Mouse (Mus musculus): ENCODE measurements at regions not wholly inside any gene's neighbourhood (a gene's known extent, or its start where the extent isn't known, plus 50 kb on each side); places are given as distances from the start of the nearest gene placed in this dataset.
"Not testable (repeated sequence)": the region's sequence is repeated elsewhere in the genome, so short reads cannot be mapped to it uniquely, and the experiment has no call there.

GRCm38 (mm10) chr1:181262496-181262895 is 50.7 kb upstream of the Wdr26 start:
- Histone ChIP-seq H3K9me3 (ENCODE audit: low read length) (no peaks in the 10 kb centered on the region), H3K4me2 (ENCODE audit: low read depth, low read length) (no peak overlapping the region), H3K4me3 (ENCODE audit: low read length) (no peak overlapping the region), H3K4me1 (ENCODE audit: insufficient read depth, low read length) (no peaks in the 10 kb centered on the region), H3K36me3 (ENCODE audit: insufficient read depth, low read length) (no peaks in the 10 kb centered on the region), H3K9ac (replicated peaks; ENCODE audit: low read length) (no peak overlapping the region), H3K27ac (no peak overlapping the region), H3K27me3 (ENCODE audit: insufficient read depth, low read length) (no peaks in the 10 kb centered on the region)
- no peak for DNase-seq (ENCODE audit: low spot score)
- no peak for TF ChIP-seq CTCF (IDR thresholded peaks at IDR 0.05; ENCODE audit: low read depth)
- ATAC-seq: no peak
- 94% methylated on average over 3 of the region's 3 CpGs for WGBS

GRCm38 (mm10) chr1:181263216-181263615 is 51.4 kb upstream of the Wdr26 start:
- Histone ChIP-seq H3K9ac (replicated peaks; ENCODE audit: low read length) (no peak overlapping the region), H3K4me2 (ENCODE audit: low read depth, low read length) (no peak overlapping the region), H3K9me3 (ENCODE audit: low read length) (no peaks in the 10 kb centered on the region), H3K4me1 (ENCODE audit: insufficient read depth, low read length) (no peaks in the 10 kb centered on the region), H3K36me3 (ENCODE audit: insufficient read depth, low read length) (no peaks in the 10 kb centered on the region), H3K27me3 (ENCODE audit: insufficient read depth, low read length) (no peaks in the 10 kb centered on the region), H3K27ac (no peak overlapping the region), H3K4me3 (ENCODE audit: low read length) (no peak overlapping the region)
- TF ChIP-seq CTCF (IDR thresholded peaks at IDR 0.05; ENCODE audit: low read depth): no peak
- ATAC-seq (no peak), DNase-seq (ENCODE audit: low spot score) (no peak)
- 94% methylated on average over 10 of the region's 10 CpGs for WGBS

GRCm38 (mm10) chr1:181270469-181270868 is 58.7 kb upstream of the Wdr26 start:
- ATAC-seq; H3K4me2 ChIP-seq (ENCODE audit: low read depth, low read length); H3K4me3 ChIP-seq (ENCODE audit: low read length); H3K27me3 ChIP-seq (ENCODE audit: insufficient read depth, low read length); H3K36me3 ChIP-seq (ENCODE audit: insufficient read depth, low read length); H3K27ac ChIP-seq; H3K9me3 ChIP-seq (ENCODE audit: low read length); DNase-seq (ENCODE audit: low spot score); H3K9ac ChIP-seq (replicated peaks; ENCODE audit: low read length); H3K4me1 ChIP-seq (ENCODE audit: insufficient read depth, low read length): not testable (repeated sequence)
- 95% methylated on average over 10 of the region's 15 CpGs for WGBS

GRCm38 (mm10) chr1:181271164-181271563 is 59.4 kb upstream of the Wdr26 start:
- no peak for TF ChIP-seq CTCF (IDR thresholded peaks at IDR 0.05; ENCODE audit: low read depth)
- Histone ChIP-seq H3K4me2 (ENCODE audit: low read depth, low read length) (no peak overlapping the region), H3K4me1 (ENCODE audit: insufficient read depth, low read length) (no peaks in the 10 kb centered on the region), H3K27ac (no peak overlapping the region), H3K4me3 (ENCODE audit: low read length) (no peak overlapping the region), H3K36me3 (ENCODE audit: insufficient read depth, low read length) (no peaks in the 10 kb centered on the region), H3K27me3 (ENCODE audit: insufficient read depth, low read length) (no peaks in the 10 kb centered on the region), H3K9ac (replicated peaks; ENCODE audit: low read length) (no peak overlapping the region), H3K9me3 (ENCODE audit: low read length) (no peaks in the 10 kb centered on the region)
- DNase-seq (ENCODE audit: low spot score): no peak
- ATAC-seq: no peak
- WGBS: 71% methylated on average over 5 of the region's 5 CpGs

- H3K4me3 ChIP-seq (ENCODE audit: low read length): no peak overlapping the region
- H3K9me3 ChIP-seq (ENCODE audit: low read length): no peaks in the 10 kb centered on the region
- no peaks in the 10 kb centered on the region for H3K36me3 ChIP-seq (ENCODE audit: insufficient read depth, low read length)
- no peaks in the 10 kb centered on the region for H3K4me1 ChIP-seq (ENCODE audit: insufficient read depth, low read length)
- DNase-seq (ENCODE audit: low spot score) (no peak), ATAC-seq (no peak)
- TF ChIP-seq CTCF (IDR thresholded peaks at IDR 0.05; ENCODE audit: low read depth): no peak
- 69% methylated on average over 6 of the region's 6 CpGs for WGBS
- H3K9ac ChIP-seq (replicated peaks; ENCODE audit: low read length): no peak overlapping the region
- H3K4me2 ChIP-seq (ENCODE audit: low read depth, low read length): no peak overlapping the region
- H3K27me3 ChIP-seq (ENCODE audit: insufficient read depth, low read length): no peaks in the 10 kb centered on the region
- no peak overlapping the region for H3K27ac ChIP-seq
These were observed 60.0 kb upstream of the Wdr26 start for GRCm38 (mm10) chr1:181271821-181272220.

GRCm38 (mm10) chr1:181272622-181273296 is 61.0 kb upstream of the Wdr26 start:
- Histone ChIP-seq H3K27me3 (ENCODE audit: insufficient read depth, low read length) (no peaks in the 10 kb centered on the region), H3K9ac (replicated peaks; ENCODE audit: low read length) (no peak overlapping the region), H3K36me3 (ENCODE audit: insufficient read depth, low read length) (no peaks in the 10 kb centered on the region), H3K4me3 (ENCODE audit: low read length) (no peak overlapping the region), H3K9me3 (ENCODE audit: low read length) (no peaks in the 10 kb centered on the region), H3K4me1 (ENCODE audit: insufficient read depth, low read length) (no peaks in the 10 kb centered on the region), H3K4me2 (ENCODE audit: low read depth, low read length) (0 out of 2 replicates have a peak overlapping the region, but pooled peaks have one; percentile 7), H3K27ac (no peak overlapping the region)
- 6% methylated on average over 20 of the region's 20 CpGs for WGBS
- peak; percentile 88 for TF ChIP-seq CTCF (IDR thresholded peaks at IDR 0.05; ENCODE audit: low read depth)
- peak; percentile 94 for ATAC-seq
- peak; percentile 88 for DNase-seq (ENCODE audit: low spot score)

- DNase-seq (ENCODE audit: low spot score) (no peak), ATAC-seq (no peak)
These were observed 61.9 kb upstream of the Wdr26 start for GRCm38 (mm10) chr1:181273540-181274204.

More at GRCm38 (mm10) chr1:181273540-181274204, 61.9 kb upstream of the Wdr26 start:
- Histone ChIP-seq H3K9me3 (ENCODE audit: low read length) (no peaks in the 10 kb centered on the region), H3K9ac (replicated peaks; ENCODE audit: low read length) (no peak overlapping the region), H3K36me3 (ENCODE audit: insufficient read depth, low read length) (no peaks in the 10 kb centered on the region), H3K4me3 (ENCODE audit: low read length) (no peak overlapping the region), H3K4me1 (ENCODE audit: insufficient read depth, low read length) (no peaks in the 10 kb centered on the region), H3K27me3 (ENCODE audit: insufficient read depth, low read length) (no peaks in the 10 kb centered on the region), H3K4me2 (ENCODE audit: low read depth, low read length) (no peak overlapping the region), H3K27ac (no peak overlapping the region)
- WGBS: 39% methylated on average over 9 of the region's 10 CpGs
- no peak for TF ChIP-seq CTCF (IDR thresholded peaks at IDR 0.05; ENCODE audit: low read depth)
